Mouse (Mus musculus) C2C12 (cell line): ENCODE data around the gene Plcb4.

ENCODE experiments used
- CEBPB ChIP-seq: IDR thresholded peaks from one replicate; pipeline ENCODE4 v1.6.1; 2011; ENCODE audit warnings: low read depth, mild to moderate bottlenecking, control low read depth, moderate library complexity
- CTCF ChIP-seq: IDR thresholded peaks from one replicate; pipeline ENCODE4 v1.5.1; 2011; ENCODE audit not compliant: control insufficient read depth, insufficient read depth, insufficient read length
- FOSL1 ChIP-seq: IDR thresholded peaks from one replicate; pipeline ENCODE4 v1.8.0; 2011; ENCODE audit warnings: mild to moderate bottlenecking, low read length; ENCODE audit not compliant: poor library complexity, insufficient read depth, severe bottlenecking
- MAX ChIP-seq: IDR thresholded peaks from one replicate; pipeline ENCODE4 v1.6.1; 2011; ENCODE audit warnings: mild to moderate bottlenecking, control low read depth
- MYOD1 ChIP-seq: IDR thresholded peaks from one replicate; pipeline ENCODE4 v1.6.1; 2011; ENCODE audit warnings: low read depth; ENCODE audit not compliant: control insufficient read depth, insufficient read length
- MYOG ChIP-seq: IDR thresholded peaks from one replicate; pipeline ENCODE4 v1.6.1; 2011; ENCODE audit not compliant: control insufficient read depth, insufficient read length; ENCODE audit errors: extremely low read depth
- USF1 ChIP-seq: IDR thresholded peaks from one replicate; pipeline ENCODE4 v1.6.1; 2011; ENCODE audit warnings: low read depth, mild to moderate bottlenecking, control low read depth, moderate library complexity

DNA sequence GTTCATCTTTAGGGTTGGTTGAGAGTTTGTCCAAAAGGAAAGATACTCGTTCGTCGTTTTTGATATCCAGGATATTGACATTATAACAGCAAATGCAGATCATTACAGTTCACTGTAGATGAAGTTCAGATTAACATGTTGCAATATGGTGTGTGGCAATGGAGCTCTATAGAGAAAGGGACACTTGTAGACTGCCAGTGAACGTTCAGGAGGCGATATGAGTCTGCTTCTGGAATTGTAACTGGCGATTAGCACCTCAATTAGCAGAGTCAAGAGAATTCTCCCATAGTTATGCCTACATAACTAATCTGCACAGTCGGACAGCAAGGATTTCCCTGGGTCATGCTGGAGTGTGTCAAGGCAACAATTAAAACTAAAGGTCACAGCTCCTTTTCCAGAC lies 210.8 kb downstream of the Plcb4 start:
- TF ChIP-seq CTCF (no peak), USF1 (no peak), MYOD1 (no peak), MAX (no peak), MYOG (no peak), FOSL1 (no peak), CEBPB (no peak)
